Mouse (Mus musculus): ENCODE measurements at regions not wholly inside any gene's neighbourhood (a gene's known extent, or its start where the extent isn't known, plus 50 kb on each side); places are given as distances from the start of the nearest gene placed in this dataset.

DNA sequence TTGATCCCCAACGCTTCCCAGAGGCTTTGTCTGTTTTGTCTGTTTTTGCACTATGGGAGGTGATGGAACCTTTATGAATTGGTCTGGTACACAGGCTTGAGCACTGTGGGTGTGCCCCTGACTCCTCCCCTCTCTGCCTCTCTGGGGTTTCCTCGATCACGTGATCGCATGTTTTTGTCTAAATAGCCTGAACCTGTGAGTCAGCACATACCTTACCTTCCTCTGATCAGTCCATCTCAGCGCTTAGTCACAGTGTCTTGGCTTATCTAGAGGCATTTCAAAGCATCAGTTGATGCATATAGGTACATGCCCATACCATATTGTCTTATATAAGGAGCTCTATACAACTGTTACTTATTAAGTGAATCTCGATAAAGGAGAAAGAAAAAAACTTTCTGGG, 72.4 kb upstream of the Hnrnpk start:
- TF ChIP-seq POLR2A (IDR thresholded peaks at IDR 0.05; ENCODE audit: borderline replicate concordance, extremely low read depth, insufficient read depth, insufficient read length, poor library complexity, severe bottlenecking) (no peak), CTCF (IDR thresholded peaks at IDR 0.05; ENCODE audit: borderline replicate concordance, extremely low read depth, insufficient read depth, insufficient read length) (no peak)

Measured in brain, embryonic 14.5 days (tissue).